Mouse (Mus musculus): Measurements from ENCODE around the gene Rsl1d1. TPM values are rescaled to one million over a fixed set of nuclear protein-coding genes. Genes with fewer than 3 reads are reported as not detected.
"Not testable (repeated sequence)": the region's sequence is repeated elsewhere in the genome, so short reads cannot be mapped to it uniquely, and the experiment has no call there.

Gene Rsl1d1
- total and polyA plus RNA-seq, 2 experiments: 4.5 to 28.7 TPM

DNA sequence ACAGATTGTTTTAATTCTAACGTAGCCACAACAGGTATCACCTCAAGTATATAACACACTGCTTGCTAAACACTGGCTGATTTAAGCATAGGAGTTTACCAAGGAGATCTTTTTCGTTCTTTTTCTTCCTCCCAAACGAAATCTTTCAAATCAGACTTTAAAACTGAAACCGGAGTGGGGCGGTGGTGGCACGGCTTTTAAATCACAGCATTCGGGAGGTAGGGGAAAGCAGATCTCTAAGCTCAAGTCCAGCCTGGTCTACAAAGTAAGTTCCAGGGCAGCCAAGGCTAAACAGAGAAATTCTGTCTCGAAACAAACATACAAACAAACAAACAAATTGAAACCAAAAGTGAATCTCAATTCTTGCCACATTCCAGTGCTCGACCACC lies 28.0 kb downstream of the Rsl1d1 start:
- no peaks in the 10 kb centered on the region for H3K36me3 ChIP-seq (ENCODE audit: control insufficient read depth, insufficient read depth, low read length)
- H3K9ac ChIP-seq (ENCODE audit: low read depth, low read length): peak overlapping the region; percentile 98
- H3K4me3 ChIP-seq (ENCODE audit: insufficient read depth, low read depth, low read length): peak overlapping the region; percentile 91
- H3K27ac ChIP-seq (replicated peaks; ENCODE audit: insufficient read depth, low read depth, low read length): peak overlapping the region; percentile 81
- TF ChIP-seq POLR2A (IDR thresholded peaks at IDR 0.05; ENCODE audit: extremely low read depth, insufficient read depth, low read length): no peak
- TF ChIP-seq CTCF (IDR thresholded peaks at IDR 0.05; ENCODE audit: low read depth, low read length): no peak
- H3K79me2 ChIP-seq (ENCODE audit: control insufficient read depth, insufficient read depth, low read length): peaks cover 27% of the 10 kb centered on the region
- peaks cover 36% of the 10 kb centered on the region for H3K4me1 ChIP-seq (ENCODE audit: control insufficient read depth, insufficient read depth, low read length)
- DNase-seq (ENCODE audit: extremely low read depth, low read depth, low spot score): no peak
- 0% methylated on average over 9 of the region's 9 CpGs for WGBS
- no peaks in the 10 kb centered on the region for H3K27me3 ChIP-seq (ENCODE audit: control insufficient read depth, insufficient read depth, low read length)

DNA sequence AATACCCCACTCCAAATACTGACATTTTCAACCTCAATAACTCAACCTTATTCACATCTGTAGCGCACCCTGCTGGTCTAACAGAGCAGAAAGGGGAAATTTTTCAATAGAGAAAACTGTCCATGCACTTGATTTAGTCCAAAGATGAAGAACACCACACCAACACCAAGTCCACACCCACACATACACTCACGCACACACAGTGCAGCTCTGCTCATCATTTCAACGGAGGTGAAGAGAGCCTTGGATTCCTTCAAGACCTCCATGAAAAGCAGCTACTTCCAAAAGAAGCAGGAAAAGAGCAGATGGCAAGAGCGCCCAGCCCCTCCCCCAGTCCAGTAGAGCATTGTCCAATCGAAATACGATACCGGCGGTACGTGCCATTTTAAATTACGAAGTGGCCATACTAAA lies 28.5 kb downstream of the Rsl1d1 start:
- H3K79me2 ChIP-seq (ENCODE audit: control insufficient read depth, insufficient read depth, low read length): peaks cover 29% of the 10 kb centered on the region
- H3K36me3 ChIP-seq (ENCODE audit: control insufficient read depth, insufficient read depth, low read length): no peaks in the 10 kb centered on the region
- WGBS: 2% methylated on average over 10 of the region's 10 CpGs
- peak; percentile 66 for DNase-seq (ENCODE audit: extremely low read depth, low read depth, low spot score)
- no peaks in the 10 kb centered on the region for H3K27me3 ChIP-seq (ENCODE audit: control insufficient read depth, insufficient read depth, low read length)
- H3K4me1 ChIP-seq (ENCODE audit: control insufficient read depth, insufficient read depth, low read length): peaks cover 36% of the 10 kb centered on the region
- H3K27ac ChIP-seq (replicated peaks; ENCODE audit: insufficient read depth, low read depth, low read length): peak overlapping the region; percentile 81
- H3K4me3 ChIP-seq (ENCODE audit: insufficient read depth, low read depth, low read length): peak overlapping the region; percentile 91
- TF ChIP-seq CTCF (IDR thresholded peaks at IDR 0.05; ENCODE audit: low read depth, low read length) (peak; percentile 32; the same call in 1 of the 2 replicates), POLR2A (IDR thresholded peaks at IDR 0.05; ENCODE audit: extremely low read depth, insufficient read depth, low read length) (no peak)
- H3K9ac ChIP-seq (ENCODE audit: low read depth, low read length): peak overlapping the region; percentile 66

DNA sequence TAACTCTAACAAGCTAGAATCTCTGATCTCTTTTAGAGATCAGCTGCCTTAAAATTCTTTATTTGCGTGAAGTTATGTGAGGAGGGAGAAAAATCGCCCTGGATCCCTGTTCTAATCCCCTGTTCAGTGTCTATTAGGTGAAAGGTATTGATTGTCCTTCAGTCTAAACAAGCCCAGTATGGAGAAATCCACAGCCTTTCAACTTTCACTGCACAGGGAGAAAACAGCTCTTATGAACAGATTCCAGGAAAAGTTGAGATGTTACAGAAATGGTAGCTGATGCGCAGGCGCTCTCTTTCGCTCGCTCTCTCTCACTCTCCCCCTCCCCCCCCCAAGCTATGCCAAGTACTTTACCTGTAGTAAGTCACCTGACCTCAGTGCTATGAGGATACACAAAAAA lies 31.5 kb downstream of the Rsl1d1 start:
- Histone ChIP-seq H3K9ac (ENCODE audit: low read depth, low read length) (no peak overlapping the region; the same call in 1 of the 2 replicates), H3K4me1 (ENCODE audit: control insufficient read depth, insufficient read depth, low read length) (peaks cover 32% of the 10 kb centered on the region), H3K79me2 (ENCODE audit: control insufficient read depth, insufficient read depth, low read length) (peaks cover 45% of the 10 kb centered on the region), H3K36me3 (ENCODE audit: control insufficient read depth, insufficient read depth, low read length) (no peaks in the 10 kb centered on the region), H3K4me3 (ENCODE audit: insufficient read depth, low read depth, low read length) (no peak overlapping the region), H3K27me3 (ENCODE audit: control insufficient read depth, insufficient read depth, low read length) (no peaks in the 10 kb centered on the region), H3K27ac (replicated peaks; ENCODE audit: insufficient read depth, low read depth, low read length) (peak overlapping the region; percentile 96)
- WGBS: 27% methylated on average over 6 of the region's 6 CpGs
- DNase-seq (ENCODE audit: extremely low read depth, low read depth, low spot score): peak; percentile 85
- TF ChIP-seq CTCF (IDR thresholded peaks at IDR 0.05; ENCODE audit: low read depth, low read length) (no peak), POLR2A (IDR thresholded peaks at IDR 0.05; ENCODE audit: extremely low read depth, insufficient read depth, low read length) (no peak)

DNA sequence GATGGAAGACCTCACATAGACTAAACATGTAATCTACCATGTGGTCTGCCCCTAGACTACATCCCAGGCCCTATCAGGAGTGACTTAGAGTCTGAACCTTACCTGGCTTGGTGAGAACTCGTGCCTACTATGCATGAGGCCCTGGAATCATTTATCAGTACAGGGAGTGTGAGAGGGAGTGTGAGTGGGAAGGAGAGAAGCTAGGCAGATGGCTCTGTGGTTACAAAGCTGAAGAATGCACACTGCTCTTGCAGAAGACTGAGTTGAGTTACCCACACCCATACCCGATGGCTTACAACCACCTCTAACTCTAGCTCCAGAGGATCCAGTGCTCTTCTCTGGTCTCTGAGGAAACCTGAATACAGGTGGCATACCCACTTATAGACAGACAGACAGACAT lies 36.7 kb downstream of the Rsl1d1 start:
- peaks cover 18% of the 10 kb centered on the region for H3K4me1 ChIP-seq (ENCODE audit: control insufficient read depth, insufficient read depth, low read length)
- no peak overlapping the region for H3K9ac ChIP-seq (ENCODE audit: low read depth, low read length)
- WGBS: 78% methylated on average over 2 of the region's 2 CpGs
- DNase-seq (ENCODE audit: extremely low read depth, low read depth, low spot score): no peak
- TF ChIP-seq POLR2A (IDR thresholded peaks at IDR 0.05; ENCODE audit: extremely low read depth, insufficient read depth, low read length) (no peak), CTCF (IDR thresholded peaks at IDR 0.05; ENCODE audit: low read depth, low read length) (no peak)
- H3K79me2 ChIP-seq (ENCODE audit: control insufficient read depth, insufficient read depth, low read length): peaks cover 44% of the 10 kb centered on the region
- H3K27me3 ChIP-seq (ENCODE audit: control insufficient read depth, insufficient read depth, low read length): no peaks in the 10 kb centered on the region
- H3K36me3 ChIP-seq (ENCODE audit: control insufficient read depth, insufficient read depth, low read length): peaks cover 7% of the 10 kb centered on the region
- H3K27ac ChIP-seq (replicated peaks; ENCODE audit: insufficient read depth, low read depth, low read length): no peak overlapping the region
- no peak overlapping the region for H3K4me3 ChIP-seq (ENCODE audit: insufficient read depth, low read depth, low read length)

DNA sequence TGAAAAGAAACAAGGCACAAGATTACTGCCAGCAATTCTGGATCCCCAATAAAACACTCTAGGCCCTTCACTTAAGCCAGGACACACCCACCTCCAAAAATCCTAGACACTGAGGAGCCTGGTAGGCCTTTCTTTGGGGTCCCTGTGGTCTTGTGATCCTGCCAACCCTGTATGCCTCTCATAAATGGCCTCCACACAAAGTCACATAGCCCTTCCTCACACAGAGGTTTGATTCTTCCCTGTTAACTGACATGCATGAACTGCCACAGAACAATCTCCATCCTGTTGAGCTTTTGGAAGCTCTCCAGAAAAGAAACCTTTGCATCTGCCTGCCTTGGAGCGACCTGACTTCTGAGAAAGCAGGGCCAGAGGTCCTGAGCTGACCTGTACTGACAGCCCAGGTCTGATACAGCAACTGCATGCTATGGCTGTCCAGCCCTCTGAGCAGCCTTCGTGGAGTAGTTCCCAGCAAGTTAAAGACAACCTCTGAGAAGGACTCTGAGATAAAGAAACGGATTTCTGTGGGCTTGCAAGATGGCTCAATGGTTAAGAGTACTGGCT lies 38.4 kb downstream of the Rsl1d1 start:
- Histone ChIP-seq H3K4me1 (ENCODE audit: control insufficient read depth, insufficient read depth, low read length) (peaks cover 8% of the 10 kb centered on the region), H3K9ac (ENCODE audit: low read depth, low read length) (no peak overlapping the region), H3K27ac (replicated peaks; ENCODE audit: insufficient read depth, low read depth, low read length) (0 out of 2 replicates have a peak overlapping the region, but pooled peaks have one; percentile 10), H3K27me3 (ENCODE audit: control insufficient read depth, insufficient read depth, low read length) (no peaks in the 10 kb centered on the region), H3K4me3 (ENCODE audit: insufficient read depth, low read depth, low read length) (no peak overlapping the region), H3K36me3 (ENCODE audit: control insufficient read depth, insufficient read depth, low read length) (peaks cover 13% of the 10 kb centered on the region), H3K79me2 (ENCODE audit: control insufficient read depth, insufficient read depth, low read length) (peaks cover 31% of the 10 kb centered on the region; the same call in 1 of the 2 replicates)
- WGBS: 21% methylated on average over 3 of the region's 3 CpGs
- TF ChIP-seq CTCF (IDR thresholded peaks at IDR 0.05; ENCODE audit: low read depth, low read length) (no peak), POLR2A (IDR thresholded peaks at IDR 0.05; ENCODE audit: extremely low read depth, insufficient read depth, low read length) (no peak)
- DNase-seq (ENCODE audit: extremely low read depth, low read depth, low spot score): peak; percentile 37

GRCm38 (mm10) chr16:11157721-11158120 lies 45.4 kb downstream of the Rsl1d1 start:
- not testable (repeated sequence) for DNase-seq (ENCODE audit: extremely low read depth, low read depth, low spot score)

More at GRCm38 (mm10) chr16:11157721-11158120, 45.4 kb downstream of the Rsl1d1 start:
- H3K9ac ChIP-seq (ENCODE audit: low read depth, low read length); H3K27ac ChIP-seq (replicated peaks; ENCODE audit: insufficient read depth, low read depth, low read length); H3K79me2 ChIP-seq (ENCODE audit: control insufficient read depth, insufficient read depth, low read length); H3K4me3 ChIP-seq (ENCODE audit: insufficient read depth, low read depth, low read length); H3K4me1 ChIP-seq (ENCODE audit: control insufficient read depth, insufficient read depth, low read length); H3K27me3 ChIP-seq (ENCODE audit: control insufficient read depth, insufficient read depth, low read length): not testable (repeated sequence)
- 72% methylated on average over 3 of the region's 3 CpGs for WGBS
- peaks cover 44% of the 10 kb centered on the region for H3K36me3 ChIP-seq (ENCODE audit: control insufficient read depth, insufficient read depth, low read length)
